Mouse (Mus musculus): ENCODE data around the gene Gm960. TPM values are rescaled to one million over a fixed set of nuclear protein-coding genes. Genes with fewer than 3 reads are reported as not detected.

The Gm960 gene
- polyA plus RNA-seq, 1 experiment from 2014 or later: 3.8 TPM

- Histone ChIP-seq H3K36me3 (peaks cover 96% of the 10 kb centered on the region), H3K27ac (no peak overlapping the region), H3K4me3 (replicated peaks) (no peak overlapping the region), H3K4me2 (replicated peaks) (no peak overlapping the region), H3K9ac (replicated peaks) (no peak overlapping the region), H3K27me3 (no peaks in the 10 kb centered on the region), H3K9me3 (no peaks in the 10 kb centered on the region), H3K4me1 (replicated peaks) (no peaks in the 10 kb centered on the region)
- ATAC-seq: no peak
- WGBS: 93% methylated on average over 9 of the region's 9 CpGs
Observed at GRCm38 (mm10) chr19:4729186-4729585, 30.7 kb upstream of the Gm960 start.

GRCm38 (mm10) chr19:4720671-4721244, 22.3 kb upstream of the Gm960 start:
- Histone ChIP-seq H3K4me1 (replicated peaks) (peaks cover 20% of the 10 kb centered on the region; the same call in 1 of the 2 replicates), H3K9me3 (no peaks in the 10 kb centered on the region), H3K36me3 (peaks cover 49% of the 10 kb centered on the region), H3K27ac (no peak overlapping the region), H3K9ac (replicated peaks) (0 out of 2 replicates have a peak overlapping the region, but pooled peaks have one; percentile 2), H3K27me3 (no peaks in the 10 kb centered on the region), H3K4me3 (replicated peaks) (no peak overlapping the region), H3K4me2 (replicated peaks) (no peak overlapping the region)
- 26% methylated on average over 11 of the region's 11 CpGs for WGBS
- ATAC-seq: 0 out of 2 replicates have a peak, but pooled peaks have one; percentile 48

GRCm38 (mm10) chr19:4720112-4720511, 21.6 kb upstream of the Gm960 start:
- Histone ChIP-seq H3K4me1 (replicated peaks) (peaks cover 21% of the 10 kb centered on the region), H3K36me3 (peaks cover 43% of the 10 kb centered on the region), H3K4me3 (replicated peaks) (no peak overlapping the region), H3K27ac (no peak overlapping the region), H3K9ac (replicated peaks) (0 out of 2 replicates have a peak overlapping the region, but pooled peaks have one; percentile 2), H3K27me3 (no peaks in the 10 kb centered on the region), H3K4me2 (replicated peaks) (no peak overlapping the region), H3K9me3 (no peaks in the 10 kb centered on the region)
- WGBS: 83% methylated on average over 15 of the region's 15 CpGs
- no peak for ATAC-seq

GRCm38 (mm10) chr19:4719351-4719764, 20.9 kb upstream of the Gm960 start:
- peaks cover 29% of the 10 kb centered on the region for H3K4me1 ChIP-seq (replicated peaks)
- no peak overlapping the region for H3K9ac ChIP-seq (replicated peaks)
- 17% methylated on average over 5 of the region's 5 CpGs for WGBS
- no peak overlapping the region for H3K27ac ChIP-seq
- H3K27me3 ChIP-seq: no peaks in the 10 kb centered on the region
- H3K9me3 ChIP-seq: no peaks in the 10 kb centered on the region
- peaks cover 36% of the 10 kb centered on the region for H3K36me3 ChIP-seq
- H3K4me2 ChIP-seq (replicated peaks): no peak overlapping the region
- H3K4me3 ChIP-seq (replicated peaks): no peak overlapping the region
- ATAC-seq: no peak

DNA sequence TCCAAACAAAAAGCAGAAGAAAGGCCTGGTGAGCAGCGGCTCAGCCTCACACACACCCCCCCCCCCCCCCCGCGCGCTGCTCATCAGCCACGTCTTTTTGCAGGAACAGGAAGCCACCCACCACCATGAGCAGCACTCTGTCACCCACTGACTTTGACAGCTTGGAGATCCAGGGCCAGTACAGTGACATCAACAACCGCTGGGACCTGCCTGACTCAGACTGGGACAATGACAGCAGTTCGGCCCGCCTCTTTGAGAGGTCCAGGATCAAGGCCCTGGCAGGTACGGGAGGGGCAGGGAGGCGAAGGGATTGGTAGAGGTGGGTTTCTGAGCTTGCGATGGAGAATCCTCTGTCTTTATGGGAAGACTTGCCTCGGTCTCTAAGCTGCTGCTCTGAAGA, 20.2 kb upstream of the Gm960 start:
- H3K36me3 ChIP-seq: peaks cover 30% of the 10 kb centered on the region
- H3K4me3 ChIP-seq (replicated peaks): no peak overlapping the region
- H3K4me1 ChIP-seq (replicated peaks): peaks cover 35% of the 10 kb centered on the region
- no peaks in the 10 kb centered on the region for H3K9me3 ChIP-seq
- no peak overlapping the region; the same call in 1 of the 2 replicates for H3K9ac ChIP-seq (replicated peaks)
- H3K27ac ChIP-seq: no peak overlapping the region
- no peak overlapping the region for H3K4me2 ChIP-seq (replicated peaks)
- 35% methylated on average over 10 of the region's 12 CpGs for WGBS
- no peak for ATAC-seq
- no peaks in the 10 kb centered on the region for H3K27me3 ChIP-seq

GRCm38 (mm10) chr19:4717281-4717680, 18.8 kb upstream of the Gm960 start:
- Histone ChIP-seq H3K4me2 (replicated peaks) (no peak overlapping the region), H3K9ac (replicated peaks) (no peak overlapping the region), H3K4me1 (replicated peaks) (peaks cover 48% of the 10 kb centered on the region), H3K27ac (no peak overlapping the region), H3K9me3 (no peaks in the 10 kb centered on the region), H3K4me3 (replicated peaks) (no peak overlapping the region), H3K36me3 (peaks cover 30% of the 10 kb centered on the region), H3K27me3 (no peaks in the 10 kb centered on the region)
- 96% methylated on average over 2 of the region's 2 CpGs for WGBS
- ATAC-seq: no peak

GRCm38 (mm10) chr19:4716756-4717155, 18.3 kb upstream of the Gm960 start:
- Histone ChIP-seq H3K4me2 (replicated peaks) (no peak overlapping the region), H3K4me3 (replicated peaks) (no peak overlapping the region), H3K4me1 (replicated peaks) (peaks cover 48% of the 10 kb centered on the region), H3K27ac (no peak overlapping the region), H3K9me3 (no peaks in the 10 kb centered on the region), H3K9ac (replicated peaks) (no peak overlapping the region), H3K36me3 (peaks cover 29% of the 10 kb centered on the region), H3K27me3 (no peaks in the 10 kb centered on the region)
- WGBS: 98% methylated on average over 14 of the region's 14 CpGs
- ATAC-seq: no peak

GRCm38 (mm10) chr19:4713886-4714285, 15.4 kb upstream of the Gm960 start:
- Histone ChIP-seq H3K36me3 (peaks cover 2% of the 10 kb centered on the region; the same call in 1 of the 2 replicates), H3K27me3 (no peaks in the 10 kb centered on the region), H3K27ac (no peak overlapping the region), H3K4me1 (replicated peaks) (peaks cover 45% of the 10 kb centered on the region), H3K4me3 (replicated peaks) (peak overlapping the region; percentile 83), H3K9ac (replicated peaks) (peak overlapping the region; percentile 96), H3K4me2 (replicated peaks) (peak overlapping the region; percentile 72), H3K9me3 (no peaks in the 10 kb centered on the region)
- ATAC-seq: no peak
- WGBS: 51% methylated on average over 3 of the region's 3 CpGs

DNA sequence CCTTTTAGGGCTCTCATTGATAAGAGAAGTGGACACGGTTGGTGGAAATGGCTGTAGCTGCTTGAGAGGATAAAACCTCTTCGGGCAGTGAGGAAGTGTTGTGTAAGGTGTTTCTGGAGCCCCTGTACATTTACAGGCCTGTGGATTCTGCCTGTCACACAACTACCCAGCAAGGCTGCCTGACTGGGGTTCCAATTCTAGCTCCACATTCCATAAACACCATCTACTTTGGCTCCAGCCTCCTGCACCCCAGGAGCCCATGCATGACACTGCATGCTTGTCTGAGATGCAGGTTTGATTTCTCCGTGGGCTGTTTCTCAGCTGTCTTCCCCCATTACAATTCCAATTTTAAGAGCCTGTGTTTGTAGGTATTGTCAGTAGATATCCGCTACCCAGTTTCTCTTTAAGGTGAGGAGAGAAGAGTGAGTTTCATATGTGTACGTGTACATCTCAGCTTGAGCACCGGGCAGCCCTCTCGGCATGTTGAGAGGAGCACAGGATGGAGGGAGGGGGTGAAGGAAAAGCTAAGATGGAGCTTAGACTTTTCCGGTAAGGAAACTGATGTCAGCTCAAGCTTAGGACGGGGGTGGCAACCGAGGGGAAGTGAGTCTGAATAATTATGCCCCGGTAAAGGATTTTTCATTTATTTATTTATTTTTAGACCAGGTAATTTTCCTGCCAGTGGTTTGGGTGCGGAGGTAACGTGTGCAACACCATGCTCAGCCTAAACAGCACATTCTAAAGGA, 14.5 kb upstream of the Gm960 start:
- Histone ChIP-seq H3K27me3 (no peaks in the 10 kb centered on the region), H3K36me3 (no peaks in the 10 kb centered on the region), H3K4me2 (replicated peaks) (peak overlapping the region; percentile 72), H3K27ac (peak overlapping the region; percentile 97), H3K9me3 (no peaks in the 10 kb centered on the region), H3K9ac (replicated peaks) (peak overlapping the region; percentile 96), H3K4me3 (replicated peaks) (peak overlapping the region; percentile 83), H3K4me1 (replicated peaks) (peaks cover 40% of the 10 kb centered on the region)
- ATAC-seq: no peak; the same call in 1 of the 2 replicates
- 27% methylated on average over 13 of the region's 13 CpGs for WGBS

- under 1% methylated on average over 52 of the region's 60 CpGs for WGBS
- ATAC-seq: peak; percentile 72
- H3K9ac ChIP-seq (replicated peaks): peak overlapping the region; percentile 96
Observed at GRCm38 (mm10) chr19:4712156-4712780, 13.8 kb upstream of the Gm960 start.

GRCm38 (mm10) chr19:4711601-4712155, 13.2 kb upstream of the Gm960 start:
- Histone ChIP-seq H3K4me1 (replicated peaks) (peaks cover 40% of the 10 kb centered on the region), H3K9ac (replicated peaks) (peak overlapping the region; percentile 96), H3K27ac (peak overlapping the region; percentile 97), H3K4me2 (replicated peaks) (peak overlapping the region; percentile 72), H3K27me3 (no peaks in the 10 kb centered on the region), H3K9me3 (no peaks in the 10 kb centered on the region), H3K4me3 (replicated peaks) (peak overlapping the region; percentile 83), H3K36me3 (no peaks in the 10 kb centered on the region)
- 2% methylated on average over 29 of the region's 65 CpGs for WGBS
- peak; percentile 85 for ATAC-seq

More at GRCm38 (mm10) chr19:4712156-4712780, 13.8 kb upstream of the Gm960 start:
- Histone ChIP-seq H3K27me3 (no peaks in the 10 kb centered on the region), H3K4me3 (replicated peaks) (peak overlapping the region; percentile 83), H3K36me3 (no peaks in the 10 kb centered on the region), H3K27ac (peak overlapping the region; percentile 97), H3K4me1 (replicated peaks) (peaks cover 40% of the 10 kb centered on the region), H3K4me2 (replicated peaks) (peak overlapping the region; percentile 72), H3K9me3 (no peaks in the 10 kb centered on the region)
